Mouse (Mus musculus) thymus, adult 2 months (tissue): ENCODE measurements at regions not wholly inside any gene's neighbourhood (a gene's known extent, or its start where the extent isn't known, plus 50 kb on each side); places are given as distances from the start of the nearest gene placed in this dataset.

Experiments used
- CTCF ChIP-seq: fragments of 200-500 bp; IDR thresholded peaks from 2 replicates; pipeline ENCODE4 v1.5.1; 2012; ENCODE audit warnings: mild to moderate bottlenecking, control low read depth, low read length, moderate library complexity, borderline replicate concordance; ENCODE audit not compliant: control insufficient read depth, poor library complexity, insufficient read depth; ENCODE audit errors: extremely low read depth
- POLR2A ChIP-seq: fragments of 200-500 bp; IDR thresholded peaks from 2 replicates; pipeline ENCODE4 v1.6.1; 2012; ENCODE audit warnings: mild to moderate bottlenecking, low read length, control low read depth, moderate library complexity; ENCODE audit not compliant: control insufficient read depth, poor library complexity, insufficient read depth; ENCODE audit errors: extremely low read depth

- TF ChIP-seq CTCF (no peak), POLR2A (no peak)
These were observed 79.8 kb upstream of the Rpl38 start for GRCm38 (mm10) chr11:114588554-114588953.
